Comparison of ENCODE assay signal across 8 mouse cellular contexts in genomic region chr19:23757961-23758553, GRCm38 (mm10). TPM values are rescaled to one million over a fixed set of nuclear protein-coding genes. Genes with fewer than 3 reads are reported as not detected.
DNase-seq lines count a peak whose midpoint lies in the region; ATAC-seq and TF ChIP-seq lines count a peak whose summit lies in the region.

No protein-coding gene starts in this region.

- H3K4me1 ChIP-seq in embryonic facial prominence, embryonic 11.5 days (ENCODE audit: control insufficient read depth, insufficient read depth, low read length), result no peaks in the 10 kb centered on the region
- H3K4me1 ChIP-seq in limb, embryonic 10.5 days, result peaks cover 17% of the 10 kb centered on the region
- peaks cover 24% of the 10 kb centered on the region for H3K4me1 ChIP-seq in midbrain, embryonic 13.5 days (replicated peaks)
- peaks cover 2% of the 10 kb centered on the region; the same call in 1 of the 2 replicates for H3K4me1 ChIP-seq in spleen, adult 2 months (ENCODE audit: control insufficient read depth, insufficient read depth, insufficient read length)

- H3K27ac ChIP-seq in embryonic facial prominence, embryonic 11.5 days (replicated peaks; ENCODE audit: low read depth, low read length), result 0 out of 2 replicates have a peak overlapping the region, but pooled peaks have one; percentile 16
- peak overlapping the region; percentile 87 for H3K27ac ChIP-seq in limb, embryonic 10.5 days
- peak overlapping the region; percentile 93 for H3K27ac ChIP-seq in midbrain, embryonic 13.5 days
- H3K27ac ChIP-seq in spleen, adult 2 months (ENCODE audit: insufficient read depth, low read length), result no peak overlapping the region

- WGBS in embryonic facial prominence, embryonic 11.5 days, result under 1% methylated on average over 39 of the region's 40 CpGs
- WGBS in limb, embryonic 10.5 days, result 1% methylated on average over 40 of the region's 40 CpGs
- under 1% methylated on average over 40 of the region's 40 CpGs for WGBS in midbrain, embryonic 13.5 days
- WGBS in spleen, adult 2 months, result 1% methylated on average over 40 of the region's 40 CpGs

- H3K9ac ChIP-seq in embryonic facial prominence, embryonic 11.5 days (replicated peaks; ENCODE audit: low read length), result peak overlapping the region; percentile 72
- H3K9ac ChIP-seq in midbrain, embryonic 13.5 days (replicated peaks), result peak overlapping the region; percentile 85

- TF ChIP-seq CTCF in spleen, adult 2 months (IDR thresholded peaks at IDR 0.05; ENCODE audit: extremely low read depth, insufficient read depth, insufficient read length, insufficient replicate concordance), result peak; percentile 90

- peak overlapping the region; percentile 91 for H3K4me2 ChIP-seq in embryonic facial prominence, embryonic 11.5 days (ENCODE audit: low read depth, low read length)
- peak overlapping the region; percentile 66 for H3K4me2 ChIP-seq in midbrain, embryonic 13.5 days (replicated peaks)

- H3K36me3 ChIP-seq in embryonic facial prominence, embryonic 11.5 days (replicated peaks; ENCODE audit: control insufficient read depth, insufficient read depth, low read depth, low read length), result no peaks in the 10 kb centered on the region
- no peaks in the 10 kb centered on the region for H3K36me3 ChIP-seq in limb, embryonic 10.5 days
- no peaks in the 10 kb centered on the region for H3K36me3 ChIP-seq in midbrain, embryonic 13.5 days
- H3K36me3 ChIP-seq in spleen, adult 2 months (ENCODE audit: control insufficient read depth, insufficient read depth, low read length), result no peaks in the 10 kb centered on the region

- DNase-seq in right cerebral cortex, adult 18-20 months, result peak; percentile 94
- no peak for DNase-seq in right cerebral cortex, postnatal 25 days
- DNase-seq in embryonic facial prominence, embryonic 11.5 days (ENCODE audit: low spot score), result peak; percentile 97
- DNase-seq in kidney, adult 11 months, result peak; percentile 87
- peak; percentile 98 for DNase-seq in limb, embryonic 10.5 days (ENCODE audit: low spot score)
- DNase-seq in spleen, adult 2 months (ENCODE audit: low read depth in 1 of 2, low spot score in 2 of 2), result peak; percentile 60 to 73

- peak overlapping the region; percentile 60 for H3K4me3 ChIP-seq in embryonic facial prominence, embryonic 11.5 days (ENCODE audit: low read depth, low read length)
- H3K4me3 ChIP-seq in limb, embryonic 10.5 days, result peak overlapping the region; percentile 72
- H3K4me3 ChIP-seq in midbrain, embryonic 13.5 days (replicated peaks), result peak overlapping the region; percentile 75
- H3K4me3 ChIP-seq in spleen, adult 2 months (ENCODE audit: extremely low read depth, insufficient read depth, insufficient read length), result peak overlapping the region; percentile 72

- H3K27me3 ChIP-seq in embryonic facial prominence, embryonic 11.5 days (ENCODE audit: control insufficient read depth, insufficient read depth, low read length), result peaks cover 3% of the 10 kb centered on the region; the same call in 1 of the 2 replicates
- H3K27me3 ChIP-seq in limb, embryonic 10.5 days (ENCODE audit: low read depth, poor library complexity, severe bottlenecking), result peaks cover 37% of the 10 kb centered on the region
- 0 out of 2 replicates have a peak, but pooled peaks cover 3% of the 10 kb centered on the region for H3K27me3 ChIP-seq in midbrain, embryonic 13.5 days
- no peaks in the 10 kb centered on the region for H3K27me3 ChIP-seq in spleen, adult 2 months (ENCODE audit: control insufficient read depth, insufficient read depth, low read length)

- H3K9me3 ChIP-seq in embryonic facial prominence, embryonic 11.5 days (replicated peaks; ENCODE audit: control insufficient read depth, low read length), result no peaks in the 10 kb centered on the region
- H3K9me3 ChIP-seq in limb, embryonic 10.5 days (replicated peaks), result no peaks in the 10 kb centered on the region
- H3K9me3 ChIP-seq in midbrain, embryonic 13.5 days, result no peaks in the 10 kb centered on the region

- TF ChIP-seq POLR2A in spleen, adult 2 months (IDR thresholded peaks at IDR 0.05; ENCODE audit: low read depth, low read length), result no peak

- peak; percentile 70 for ATAC-seq in embryonic facial prominence, embryonic 11.5 days (replicated peaks; ENCODE audit: insufficient number of reproducible peaks, low FRiP score, low TSS enrichment, low read depth)
- ATAC-seq in granulocyte monocyte progenitor cell, adult 5-6 weeks (replicated peaks; ENCODE audit: poor library complexity, severe bottlenecking), result peak; percentile 72
- ATAC-seq in midbrain, embryonic 13.5 days, result peak; percentile 78

RNA-seq across cellular contexts. Expression of gene Apba1, which starts 0.6 kb away (rescaled TPM):
- polyA plus RNA-seq in embryonic facial prominence, embryonic 11.5 days (2014; fragmentation: Nextera tagmentation; extraction: Ambion mirVana), result 0.52 and 0.81 TPM in 2 replicates
- 12.0 and 12.4 TPM in 2 replicates for total RNA-seq in granulocyte monocyte progenitor cell, adult 5-6 weeks (2014; fragmentation: Nextera tagmentation)
- 10.3 and 13.6 TPM in 2 replicates for total RNA-seq in granulocyte monocyte progenitor cell, adult 5-6 weeks (2017)
- 0.10 and 0.16 TPM in 2 replicates for polyA plus RNA-seq in limb, embryonic 10.5 days (2016; fragmentation: Nextera tagmentation; extraction: Ambion mirVana)
- polyA plus RNA-seq in midbrain, embryonic 13.5 days (2015; fragmentation: Nextera tagmentation; extraction: Ambion mirVana), result 4.9 and 6.3 TPM in 2 replicates
- polyA plus RNA-seq in spleen, adult 2 months (2012; rRNA removed), result 2.1 and 2.6 TPM in 2 replicates
